Mouse (Mus musculus) naive thymus-derived CD4-positive, alpha-beta T cell, adult 5 months (primary cell): ENCODE results near the gene Gm7102. TPM values are rescaled to one million over a fixed set of nuclear protein-coding genes. Genes with fewer than 3 reads are reported as not detected.

Source experiments
- polyA plus RNA-seq: library from polyadenylated mRNA; unstranded; fragments of 100-300 nt; shearing (Covaris generic); gene quantifications from one replicate; pipeline ENCODE4 v1.2.1, GENCODE M21; 2017

Gene Gm7102
- not detected for polyA plus RNA-seq

GRCm38 (mm10) chr19:61175756-61176324 is at the start of gene Gm7102:
TSS of gene Gm7102 (minus strand) at chr19:61176309.

GRCm38 (mm10) chr19:61183590-61183989 is 7.5 kb upstream of the Gm7102 start, which contains the start of gene Gm6020:
TSS of gene Gm6020 (plus strand) at chr19:61183890.

GRCm38 (mm10) chr19:61140342-61141206 is 35.5 kb downstream of the Gm7102 start, which contains the start of gene Zfp950:
TSS of gene Zfp950 (minus strand) at chr19:61140840.

Other genes starting within 250 kb of the Gm7102 start
- gene Zfp950, start 35.5 kb downstream of the Gm7102 start, polyA plus RNA-seq: 24.8 TPM
- not detected for gene Gm6020, start 7.6 kb upstream of the Gm7102 start, polyA plus RNA-seq
- 9.3 TPM for gene Csf2ra, start 52.1 kb upstream of the Gm7102 start, polyA plus RNA-seq
- gene Gm21060, start 120.8 kb upstream of the Gm7102 start, polyA plus RNA-seq: not detected